In the genomic region with DNA sequence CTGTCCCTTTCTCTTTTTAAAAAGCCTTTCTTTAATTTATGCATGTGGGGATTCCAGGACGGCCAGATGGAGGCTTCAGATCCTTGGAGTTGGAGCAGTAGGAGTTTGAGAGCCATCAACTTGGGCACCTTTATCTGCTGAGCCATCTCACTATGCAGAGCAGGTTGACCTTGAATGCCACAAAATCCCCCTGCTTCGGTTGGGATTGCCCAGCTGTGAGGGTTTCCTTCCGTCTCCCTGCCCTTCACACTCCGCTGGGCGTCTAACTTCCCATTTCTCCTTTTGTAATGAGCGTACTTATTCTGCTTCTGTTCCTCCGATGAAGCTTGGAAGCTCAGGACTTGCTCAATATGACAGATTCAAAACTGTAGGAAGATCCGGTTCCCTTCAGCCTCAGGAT, we compare ENCODE assay signal across 22 mouse cellular contexts. TPM values are rescaled to one million over a fixed set of nuclear protein-coding genes. Genes with fewer than 3 reads are reported as not detected.
DNase-seq lines count a peak whose midpoint lies in the region; ATAC-seq and TF ChIP-seq lines count a peak whose summit lies in the region.
"Had no signal": no experiment of that assay in that cellular context is flagged by ENCODE, and none has a peak within 500 bp of the region (broad histone marks: within the 10 kb centered on the region; RNA-seq: fewer than 3 reads in every experiment).

No protein-coding gene starts in this region.

- H3K4me3 ChIP-seq in stomach, postnatal 0 days (ENCODE audit: low read depth, low read length), result no peak overlapping the region
- H3K4me3 ChIP-seq: embryonic facial prominence, embryonic 15.5 days; limb, embryonic 13.5 days; myocyte; stomach, embryonic 15.5 days had no signal

- TF ChIP-seq EP300 in stomach, postnatal 0 days (optimal IDR thresholded peaks at IDR 0.05), result no peak

- no peaks in the 10 kb centered on the region for H3K9me3 ChIP-seq in stomach, postnatal 0 days (ENCODE audit: control insufficient read depth, low read length)
- H3K9me3 ChIP-seq: stomach, embryonic 15.5 days had no signal

- ATAC-seq in megakaryocyte progenitor cell, adult 5-6 weeks (replicated peaks; ENCODE audit: poor library complexity), result peak; percentile 51
- no peak for ATAC-seq in stomach, postnatal 0 days (ENCODE audit: low FRiP score, low TSS enrichment)
- ATAC-seq: forebrain, embryonic 16.5 days had no signal

- H3K36me3 ChIP-seq in stomach, postnatal 0 days (ENCODE audit: control insufficient read depth, insufficient read depth, low read length), result no peaks in the 10 kb centered on the region
- H3K36me3 ChIP-seq: embryonic facial prominence, embryonic 15.5 days; limb, embryonic 13.5 days; stomach, embryonic 15.5 days had no signal

- DNase-seq in heart, adult 11 months, result peak; percentile 86
- no peak for DNase-seq in heart, postnatal 4 days
- DNase-seq in 416B (ENCODE audit: low read depth), result peak; percentile 49
- DNase-seq in brain, embryonic 14.5 days (ENCODE audit: low read depth), result peak; percentile 2
- DNase-seq in stomach, postnatal 0 days (ENCODE audit: low spot score), result no peak
- DNase-seq in right cerebral cortex, postnatal 4 days, result no peak
- DNase-seq in right cerebral cortex, adult 18-20 months, result no peak
- DNase-seq: adrenal gland, adult 2 months; cerebellum, postnatal 10 days; gastrocnemius, postnatal 36 days; heart, postnatal 10 days; lung, postnatal 4 days; midbrain, embryonic 14.5 days; thymus, adult 2 months had no signal

- H3K9ac ChIP-seq in stomach, postnatal 0 days (ENCODE audit: low read length), result no peak overlapping the region
- H3K9ac ChIP-seq: embryonic facial prominence, embryonic 15.5 days; hindbrain, embryonic 14.5 days; limb, embryonic 13.5 days; stomach, embryonic 15.5 days had no signal

- H3K4me2 ChIP-seq in stomach, postnatal 0 days (replicated peaks; ENCODE audit: low read depth), result no peak overlapping the region
- H3K4me2 ChIP-seq: embryonic facial prominence, embryonic 15.5 days; heart, embryonic 11.5 days; hindbrain, embryonic 14.5 days; limb, embryonic 13.5 days; stomach, embryonic 15.5 days had no signal

- no peak overlapping the region for H3K27ac ChIP-seq in stomach, postnatal 0 days (replicated peaks)
- H3K27ac ChIP-seq: embryonic facial prominence, embryonic 15.5 days; hindbrain, embryonic 14.5 days; limb, embryonic 13.5 days; stomach, embryonic 15.5 days had no signal

- TF ChIP-seq POLR2A in brain, embryonic 14.5 days (IDR thresholded peaks at IDR 0.05; ENCODE audit: borderline replicate concordance, extremely low read depth, insufficient read depth, insufficient read length, poor library complexity, severe bottlenecking), result no peak

- 64% methylated on average over 8 of the region's 8 CpGs for WGBS in stomach, postnatal 0 days

- no peaks in the 10 kb centered on the region for H3K27me3 ChIP-seq in stomach, postnatal 0 days (ENCODE audit: control insufficient read depth, insufficient read depth, low read length)
- H3K27me3 ChIP-seq: embryonic facial prominence, embryonic 15.5 days; limb, embryonic 13.5 days; stomach, embryonic 15.5 days had no signal

- no peak for TF ChIP-seq CTCF in brain, embryonic 14.5 days (IDR thresholded peaks at IDR 0.05; ENCODE audit: borderline replicate concordance, extremely low read depth, insufficient read depth, insufficient read length)
- no peak for TF ChIP-seq CTCF in stomach, postnatal 0 days (IDR thresholded peaks at IDR 0.05; ENCODE audit: low read depth)

- H3K4me1 ChIP-seq in stomach, postnatal 0 days (replicated peaks; ENCODE audit: control insufficient read depth, insufficient read depth), result no peaks in the 10 kb centered on the region
- H3K4me1 ChIP-seq: embryonic facial prominence, embryonic 15.5 days; limb, embryonic 13.5 days; stomach, embryonic 15.5 days had no signal

RNA-seq across cellular contexts. Expression of a gene that starts 5.9 kb away (rescaled TPM):
- 1 to 10 TPM; 2.3 TPM for total RNA-seq in heart, postnatal 4 days (2021)
- polyA plus RNA-seq in brain, embryonic 14.5 days (2012; rRNA removed), result 0.47 and 0.49 TPM in 2 replicates
- total RNA-seq in megakaryocyte progenitor cell, adult 5-6 weeks (2015), result 50.3 and 53.6 TPM in 2 replicates
- total RNA-seq in megakaryocyte progenitor cell, adult 5-6 weeks (2017), result 21.4 and 23.8 TPM in 2 replicates
- 0.80 and 1.1 TPM in 2 replicates for polyA plus RNA-seq in stomach, postnatal 0 days (2015; fragmentation: Nextera tagmentation; extraction: Ambion mirVana)

RNA-seq across cellular contexts. Expression of a gene that starts 16.3 kb away (rescaled TPM):
- total RNA-seq in heart, postnatal 4 days (2021), result 10 to 100 TPM; 44.2 to 45.7 TPM
- polyA plus RNA-seq in brain, embryonic 14.5 days (2012; rRNA removed), result 21.5 and 28.6 TPM in 2 replicates
- 63.9 and 74.4 TPM in 2 replicates for total RNA-seq in megakaryocyte progenitor cell, adult 5-6 weeks (2015)
- total RNA-seq in megakaryocyte progenitor cell, adult 5-6 weeks (2017), result 161 and 168 TPM in 2 replicates
- polyA plus RNA-seq in stomach, postnatal 0 days (2015; fragmentation: Nextera tagmentation; extraction: Ambion mirVana), result 113 and 115 TPM in 2 replicates

RNA-seq across cellular contexts. Expression of a gene that starts 29.6 kb away (rescaled TPM):
- 10 to 100 TPM; 62.0 to 64.5 TPM for total RNA-seq in heart, postnatal 4 days (2021)
- 82.3 and 131 TPM in 2 replicates for polyA plus RNA-seq in brain, embryonic 14.5 days (2012; rRNA removed)
- 92.7 and 106 TPM in 2 replicates for total RNA-seq in megakaryocyte progenitor cell, adult 5-6 weeks (2015)
- 62.4 and 63.5 TPM in 2 replicates for total RNA-seq in megakaryocyte progenitor cell, adult 5-6 weeks (2017)
- polyA plus RNA-seq in stomach, postnatal 0 days (2015; fragmentation: Nextera tagmentation; extraction: Ambion mirVana), result 79.8 and 84.5 TPM in 2 replicates

RNA-seq across cellular contexts. Expression of a gene that starts 46.1 kb away (rescaled TPM):
- total RNA-seq in heart, postnatal 4 days (2021), result 10 to 100 TPM; 11.6 to 14.2 TPM
- polyA plus RNA-seq in brain, embryonic 14.5 days (2012; rRNA removed), result 88.1 and 118 TPM in 2 replicates
- total RNA-seq in megakaryocyte progenitor cell, adult 5-6 weeks (2015), result 3.4 and 3.5 TPM in 2 replicates
- total RNA-seq in megakaryocyte progenitor cell, adult 5-6 weeks (2017), result 2.7 and 8.0 TPM in 2 replicates
- 27.3 and 29.6 TPM in 2 replicates for polyA plus RNA-seq in stomach, postnatal 0 days (2015; fragmentation: Nextera tagmentation; extraction: Ambion mirVana)

RNA-seq across cellular contexts. Expression of a gene that starts 55.2 kb away (rescaled TPM):
- total RNA-seq in heart, postnatal 4 days (2021), result 10 to 100 TPM; 36.1 to 41.4 TPM
- polyA plus RNA-seq in brain, embryonic 14.5 days (2012; rRNA removed), result 44.6 and 50.5 TPM in 2 replicates
- total RNA-seq in megakaryocyte progenitor cell, adult 5-6 weeks (2015), result 2.3 and 3.2 TPM in 2 replicates
- total RNA-seq in megakaryocyte progenitor cell, adult 5-6 weeks (2017), result 6.5 and 8.9 TPM in 2 replicates
- 9.0 and 11.0 TPM in 2 replicates for polyA plus RNA-seq in stomach, postnatal 0 days (2015; fragmentation: Nextera tagmentation; extraction: Ambion mirVana)

Comparison
In these comparisons a context has a peak if more than half of its experiments do, and no peak if none do; other contexts are left out.
1. DNase-seq: peak in heart, adult 11 months (single experiment), 416B (single experiment) and brain, embryonic 14.5 days (single experiment); none in heart, postnatal 4 days (single experiment), stomach, postnatal 0 days (single experiment), right cerebral cortex, postnatal 4 days (single experiment) and right cerebral cortex, adult 18-20 months (single experiment).
2. RNA of a gene that starts 5.9 kb away (total RNA-seq): 21.4 to 53.6 TPM in megakaryocyte progenitor cell, adult 5-6 weeks; 2.3 TPM in heart, postnatal 4 days; every median in the first group is over 4 times any median in the second.